Mouse (Mus musculus) intestine, embryonic 14.5 days (tissue): ENCODE measurements around the gene Gabbr2. TPM values are rescaled to one million over a fixed set of nuclear protein-coding genes. Genes with fewer than 3 reads are reported as not detected.

ENCODE experiments used
- ATAC-seq: fragments of 200-750 bp; cut with Nextera tagmentation; replicated peaks from 2 replicates; pipeline ENCODE4 v1.8.0; 2017; ENCODE audit warnings: low read depth, moderate number of reproducible peaks, moderate TSS enrichment, moderate library complexity; ENCODE audit not compliant: low FRiP score, low TSS enrichment
- DNase-seq: peaks from one replicate; pipeline ENCODE4 v3.0.0-alpha.2; 2018; ENCODE audit warnings: low spot score
- H3K27ac ChIP-seq: fragments of 300-500 bp; sonication (generic); 2 replicates; pipeline ENCODE4 v1.5.1; 2014; ENCODE audit warnings: low read depth, mild to moderate bottlenecking, control low read depth
- H3K27me3 ChIP-seq: fragments of 300-500 bp; sonication (generic); replicated peaks from 2 replicates; pipeline ENCODE4 v1.6.1; 2014; ENCODE audit warnings: low read length, control low read depth; ENCODE audit not compliant: control insufficient read depth, insufficient read depth
- H3K36me3 ChIP-seq: fragments of 300-500 bp; sonication (generic); 2 replicates; pipeline ENCODE4 v1.6.1; 2014; ENCODE audit warnings: low read length, control low read depth; ENCODE audit not compliant: control insufficient read depth, insufficient read depth
- H3K4me1 ChIP-seq: fragments of 300-500 bp; sonication (generic); replicated peaks from 2 replicates; pipeline ENCODE4 v1.6.1; 2014; ENCODE audit warnings: low read length, control low read depth, mixed read lengths; ENCODE audit not compliant: control insufficient read depth, insufficient read depth
- H3K4me2 ChIP-seq: fragments of 300-500 bp; sonication (generic); 2 replicates; pipeline ENCODE4 v1.6.1; 2014; ENCODE audit warnings: low read length
- H3K4me3 ChIP-seq: fragments of 300-500 bp; sonication (generic); 2 replicates; pipeline ENCODE4 v1.5.1; 2014; ENCODE audit warnings: low read depth, low read length, control low read depth, mixed read lengths
- H3K9ac ChIP-seq: fragments of 300-500 bp; sonication (generic); 2 replicates; pipeline ENCODE4 v1.6.1; 2014; ENCODE audit warnings: mild to moderate bottlenecking, low read length
- H3K9me3 ChIP-seq: fragments of 300-500 bp; sonication (generic); 2 replicates; pipeline ENCODE4 v1.6.1; 2016; ENCODE audit warnings: low read length, control low read depth; ENCODE audit not compliant: control insufficient read depth
- WGBS: fragments of 180-500 bp; shearing (Covaris S2); extraction: QIAGEN DNeasy Blood & Tissue Kit; methylation state at CpG from one replicate; pipeline ENCODE4 v1.1.7; 2014; 5-methylcytosine and 5-hydroxymethylcytosine counted together
- polyA plus RNA-seq: library from polyadenylated mRNA; unstranded; fragments of >200 nt; fragmentation: Nextera tagmentation; extraction: Ambion mirVana; gene quantifications from 2 replicates; pipeline ENCODE4 v1.2.1, GENCODE M21; 2014

Gene Gabbr2
- polyA plus RNA-seq, 1 experiment from 2014 or later = 0.16 TPM

DNA sequence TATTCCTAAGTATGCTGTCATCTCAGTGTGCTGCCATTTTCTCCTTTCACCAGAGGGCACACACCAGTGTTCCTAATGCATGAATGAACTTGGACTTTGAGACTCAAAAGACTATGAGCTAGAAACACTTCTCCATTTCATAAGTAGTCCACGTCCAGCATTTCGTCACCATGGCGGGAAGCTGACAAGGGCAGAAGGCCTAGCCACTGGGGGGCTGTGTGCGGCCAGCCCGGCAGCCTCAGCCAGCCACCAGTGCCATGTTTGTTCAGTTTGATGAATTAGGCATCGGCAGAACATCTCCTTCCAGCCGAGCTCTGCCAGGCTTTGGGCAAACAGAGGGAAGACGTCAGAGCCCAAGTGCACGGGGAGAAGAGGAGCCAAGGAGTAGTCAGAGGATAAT, 97.5 kb downstream of the Gabbr2 start:
- Histone ChIP-seq H3K4me3 (no peak overlapping the region), H3K36me3 (no peaks in the 10 kb centered on the region), H3K27me3 (no peaks in the 10 kb centered on the region), H3K9ac (no peak overlapping the region), H3K27ac (no peak overlapping the region), H3K9me3 (no peaks in the 10 kb centered on the region), H3K4me1 (no peaks in the 10 kb centered on the region), H3K4me2 (no peak overlapping the region)
- DNase-seq (no peak), ATAC-seq (no peak)
- 68% methylated on average over 9 of the region's 9 CpGs for WGBS

DNA sequence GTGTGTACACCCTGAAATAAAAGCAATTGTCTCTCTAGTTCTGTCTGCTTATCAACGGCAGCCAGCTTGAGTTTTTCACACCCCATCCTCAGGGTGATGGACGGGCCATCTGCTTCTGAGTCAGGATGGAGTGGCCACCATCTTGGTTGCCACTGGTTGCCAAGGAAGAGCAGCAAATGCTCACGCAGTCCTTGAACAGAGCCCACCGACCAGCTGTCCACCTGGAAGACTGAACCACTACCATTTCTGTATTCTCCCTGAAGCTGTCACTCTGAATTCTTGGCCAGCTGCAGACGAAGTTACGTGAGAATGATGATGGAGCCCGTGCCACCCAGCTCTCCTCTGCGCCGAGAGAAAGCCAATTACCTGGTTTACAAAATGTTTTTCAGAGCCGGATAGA, 102.5 kb downstream of the Gabbr2 start:
- no peak for ATAC-seq

GRCm38 (mm10) chr4:46885627-46886383, 105.9 kb downstream of the Gabbr2 start:
- ATAC-seq = no peak
- Histone ChIP-seq H3K27ac (no peak overlapping the region), H3K27me3 (no peaks in the 10 kb centered on the region), H3K9ac (no peak overlapping the region), H3K4me3 (no peak overlapping the region), H3K36me3 (no peaks in the 10 kb centered on the region), H3K9me3 (no peaks in the 10 kb centered on the region), H3K4me2 (no peak overlapping the region), H3K4me1 (peaks cover 16% of the 10 kb centered on the region)
- DNase-seq = no peak
- 84% methylated on average over 20 of the region's 20 CpGs for WGBS

More for the DNA sequence above, 102.5 kb downstream of the Gabbr2 start:
- H3K9ac ChIP-seq = no peak overlapping the region
- no peak overlapping the region for H3K4me2 ChIP-seq
- H3K36me3 ChIP-seq = no peaks in the 10 kb centered on the region
- no peak overlapping the region for H3K4me3 ChIP-seq
- 79% methylated on average over 10 of the region's 10 CpGs for WGBS
- no peak overlapping the region for H3K27ac ChIP-seq
- H3K27me3 ChIP-seq = no peaks in the 10 kb centered on the region
- DNase-seq = no peak
- H3K4me1 ChIP-seq = peaks cover 4% of the 10 kb centered on the region; the same call in 1 of the 2 replicates
- H3K9me3 ChIP-seq = no peaks in the 10 kb centered on the region

DNA sequence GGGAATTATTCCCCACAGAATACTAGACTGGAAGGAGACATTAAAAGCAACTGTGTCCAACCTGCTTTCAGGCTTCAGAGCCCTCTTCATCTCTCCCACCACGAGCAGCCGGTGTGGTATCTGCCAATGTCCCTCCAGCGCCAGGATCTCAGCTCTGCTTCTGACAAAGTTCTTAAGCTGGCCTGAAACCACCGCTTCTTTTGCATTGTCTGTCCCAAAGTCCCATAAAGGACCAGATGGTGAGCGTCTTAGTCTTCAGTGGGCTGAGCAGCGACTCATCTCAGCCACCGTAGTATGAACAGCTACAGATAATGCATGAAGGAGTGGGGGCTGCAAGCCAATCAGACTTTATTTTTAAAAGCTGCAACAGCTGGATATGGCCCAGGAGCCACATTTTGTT, 107.5 kb downstream of the Gabbr2 start:
- Histone ChIP-seq H3K27ac (peak overlapping the region; percentile 43; the same call in 1 of the 2 replicates), H3K9me3 (no peaks in the 10 kb centered on the region), H3K27me3 (no peaks in the 10 kb centered on the region), H3K4me1 (peaks cover 16% of the 10 kb centered on the region), H3K4me2 (no peak overlapping the region), H3K4me3 (no peak overlapping the region), H3K36me3 (no peaks in the 10 kb centered on the region), H3K9ac (no peak overlapping the region)
- DNase-seq (no peak), ATAC-seq (no peak)
- WGBS = 54% methylated on average over 7 of the region's 7 CpGs

DNA sequence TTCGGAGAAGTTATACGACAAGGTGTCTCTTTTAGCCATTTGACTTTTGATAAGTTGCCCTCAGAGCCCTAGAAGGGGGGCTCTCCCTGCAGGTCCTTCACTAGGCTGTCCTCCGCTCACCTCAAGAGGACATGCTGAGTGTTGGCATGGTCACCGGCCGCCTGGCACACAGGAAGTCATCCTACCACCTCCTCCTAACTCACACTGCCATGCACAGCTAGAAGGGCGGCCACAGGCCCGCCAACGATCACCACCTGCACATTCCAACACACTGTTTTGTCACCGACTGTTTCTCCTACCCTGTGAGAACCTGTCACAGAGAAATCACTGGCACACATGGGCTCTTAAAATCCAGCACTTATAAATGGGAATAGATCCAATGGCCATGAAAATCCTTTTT, 108.1 kb downstream of the Gabbr2 start:
- ATAC-seq = no peak; the same call in 1 of the 2 replicates
- no peak overlapping the region; the same call in 1 of the 2 replicates for H3K27ac ChIP-seq
- no peaks in the 10 kb centered on the region for H3K27me3 ChIP-seq
- no peak overlapping the region for H3K4me3 ChIP-seq
- no peak overlapping the region for H3K4me2 ChIP-seq
- WGBS = 84% methylated on average over 9 of the region's 9 CpGs
- DNase-seq = no peak
- no peaks in the 10 kb centered on the region for H3K36me3 ChIP-seq
- no peaks in the 10 kb centered on the region for H3K9me3 ChIP-seq
- H3K4me1 ChIP-seq = peaks cover 16% of the 10 kb centered on the region
- no peak overlapping the region for H3K9ac ChIP-seq

- Histone ChIP-seq H3K4me1 (peaks cover 16% of the 10 kb centered on the region), H3K9me3 (no peaks in the 10 kb centered on the region), H3K36me3 (no peaks in the 10 kb centered on the region), H3K27me3 (no peaks in the 10 kb centered on the region), H3K4me3 (no peak overlapping the region), H3K9ac (no peak overlapping the region), H3K27ac (no peak overlapping the region; the same call in 1 of the 2 replicates), H3K4me2 (no peak overlapping the region)
- ATAC-seq = no peak
- WGBS = 44% methylated on average over 10 of the region's 10 CpGs
- no peak for DNase-seq
Observed at GRCm38 (mm10) chr4:46883047-46883446, 108.6 kb downstream of the Gabbr2 start.

DNA sequence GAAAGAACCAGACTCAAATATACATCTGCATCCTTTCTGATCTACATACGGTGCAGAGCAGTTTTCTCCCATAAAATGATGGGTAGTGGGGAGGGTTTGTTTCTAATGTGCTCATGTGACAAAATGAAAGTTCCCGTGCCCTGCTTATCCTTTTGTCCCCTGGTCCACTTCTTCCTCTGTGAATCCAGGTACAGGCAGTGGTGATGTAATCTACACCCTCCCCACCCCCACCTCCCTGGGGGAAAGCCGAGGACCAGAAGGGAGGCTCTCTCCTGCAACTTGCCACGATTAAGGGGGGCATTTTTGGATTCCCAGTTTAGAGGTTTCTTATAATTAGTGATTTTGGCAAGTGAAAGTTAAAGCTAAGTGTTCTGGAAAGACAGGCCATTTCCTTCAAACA, 110.4 kb downstream of the Gabbr2 start:
- WGBS = 42% methylated on average over 4 of the region's 4 CpGs
- Histone ChIP-seq H3K4me3 (no peak overlapping the region), H3K4me1 (peaks cover 16% of the 10 kb centered on the region), H3K27me3 (no peaks in the 10 kb centered on the region), H3K27ac (no peak overlapping the region), H3K9me3 (no peaks in the 10 kb centered on the region), H3K36me3 (no peaks in the 10 kb centered on the region), H3K9ac (no peak overlapping the region), H3K4me2 (no peak overlapping the region)
- ATAC-seq (no peak), DNase-seq (no peak)

- DNase-seq (no peak), ATAC-seq (no peak)
- Histone ChIP-seq H3K27ac (no peak overlapping the region), H3K4me1 (peaks cover 16% of the 10 kb centered on the region), H3K9me3 (no peaks in the 10 kb centered on the region), H3K36me3 (no peaks in the 10 kb centered on the region), H3K9ac (no peak overlapping the region), H3K4me2 (no peak overlapping the region), H3K27me3 (no peaks in the 10 kb centered on the region), H3K4me3 (no peak overlapping the region)
- WGBS = 47% methylated on average over 4 of the region's 4 CpGs
Observed at GRCm38 (mm10) chr4:46879943-46880342, 111.7 kb downstream of the Gabbr2 start.

GRCm38 (mm10) chr4:46872750-46873149, 118.9 kb downstream of the Gabbr2 start:
- DNase-seq = no peak
- Histone ChIP-seq H3K9me3 (no peaks in the 10 kb centered on the region), H3K27me3 (no peaks in the 10 kb centered on the region), H3K36me3 (no peaks in the 10 kb centered on the region), H3K27ac (no peak overlapping the region), H3K4me1 (no peaks in the 10 kb centered on the region), H3K4me2 (no peak overlapping the region), H3K4me3 (no peak overlapping the region), H3K9ac (no peak overlapping the region)
- no peak for ATAC-seq
- 84% methylated on average over 4 of the region's 4 CpGs for WGBS
